Mouse (Mus musculus): ENCODE measurements around the gene Cacna2d4. TPM values are rescaled to one million over a fixed set of nuclear protein-coding genes. Genes with fewer than 3 reads are reported as not detected.
"Not testable (repeated sequence)": the region's sequence is repeated elsewhere in the genome, so short reads cannot be mapped to it uniquely, and the experiment has no call there.

Cacna2d4 gene
- polyA plus RNA-seq, 1 experiment from 2014 or later, result 0.19 TPM

DNA sequence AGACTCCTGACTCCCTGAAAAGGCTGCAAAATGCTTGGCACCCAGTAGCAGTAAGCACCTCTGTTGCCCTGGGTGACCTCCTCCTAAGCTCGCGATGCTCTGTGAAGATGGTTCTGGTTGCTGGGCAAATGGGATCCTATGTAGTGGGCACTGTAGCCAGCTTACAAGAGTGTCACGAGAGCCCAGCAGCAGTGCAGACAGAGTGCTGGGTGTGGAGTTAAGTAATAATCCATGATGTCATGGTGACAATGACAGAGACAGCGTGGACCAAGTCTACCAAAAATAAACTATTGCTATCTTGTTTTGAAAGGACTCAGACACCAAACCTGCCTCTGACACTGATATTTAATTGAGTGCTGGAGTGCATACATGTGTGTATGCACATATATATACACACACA is 34.8 kb upstream of the Cacna2d4 start:
- Histone ChIP-seq H3K27me3 (no peaks in the 10 kb centered on the region), H3K9me3 (no peaks in the 10 kb centered on the region), H3K27ac (no peak overlapping the region), H3K36me3 (no peaks in the 10 kb centered on the region), H3K4me1 (peaks cover 23% of the 10 kb centered on the region), H3K9ac (no peak overlapping the region), H3K4me3 (no peak overlapping the region), H3K4me2 (no peak overlapping the region)
- 82% methylated on average over 4 of the region's 4 CpGs for WGBS
- ATAC-seq (ENCODE audit: borderline replicate concordance, extremely low read depth, low FRiP score, low TSS enrichment), result no peak

DNA sequence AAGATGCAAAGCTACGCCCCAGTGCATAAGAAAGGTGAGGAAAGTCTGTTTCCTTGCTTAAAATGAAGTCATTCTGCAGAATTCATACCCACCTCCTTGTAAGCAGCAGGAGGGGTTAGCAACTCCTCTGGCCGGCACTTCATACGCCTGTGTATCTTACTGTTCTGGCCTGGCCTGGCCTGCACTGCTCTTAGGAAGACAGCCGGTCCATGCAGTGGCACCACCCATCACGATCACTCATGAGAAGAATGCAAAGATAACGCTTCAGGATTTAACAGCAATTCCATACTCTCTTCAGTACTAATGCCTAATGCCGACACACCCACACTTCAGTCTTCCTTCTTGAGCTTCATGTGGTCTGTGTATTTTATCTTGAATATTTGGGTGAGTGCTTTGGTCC is 32.0 kb upstream of the Cacna2d4 start:
- no peak overlapping the region for H3K4me3 ChIP-seq
- H3K27me3 ChIP-seq, result no peaks in the 10 kb centered on the region
- H3K27ac ChIP-seq, result no peak overlapping the region
- no peaks in the 10 kb centered on the region for H3K36me3 ChIP-seq
- 62% methylated on average over 7 of the region's 7 CpGs for WGBS
- H3K4me1 ChIP-seq, result peaks cover 15% of the 10 kb centered on the region
- no peak for ATAC-seq (ENCODE audit: borderline replicate concordance, extremely low read depth, low FRiP score, low TSS enrichment)
- H3K4me2 ChIP-seq, result no peak overlapping the region
- H3K9me3 ChIP-seq, result no peaks in the 10 kb centered on the region
- no peak overlapping the region for H3K9ac ChIP-seq

DNA sequence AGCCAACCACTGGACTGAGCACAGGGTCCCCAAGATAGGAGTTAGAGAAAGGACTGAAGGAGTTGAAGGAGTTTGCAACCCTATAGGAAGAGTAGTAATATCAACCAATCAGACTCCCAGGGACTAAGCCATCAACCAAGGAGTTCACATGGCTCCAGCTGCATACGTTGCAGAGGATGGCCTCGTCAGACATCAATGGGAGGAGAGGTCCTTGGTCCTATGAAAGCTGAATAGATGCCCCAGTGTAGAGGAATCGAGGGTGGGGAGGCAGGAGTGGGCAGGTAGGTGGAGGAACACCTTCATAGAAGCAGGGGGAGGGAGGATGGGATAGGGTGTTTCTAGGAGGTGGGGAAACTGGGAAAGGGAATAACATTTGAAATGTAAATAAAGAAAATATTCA is 31.4 kb upstream of the Cacna2d4 start:
- Histone ChIP-seq H3K9ac (no peak overlapping the region), H3K27me3 (no peaks in the 10 kb centered on the region), H3K27ac (no peak overlapping the region), H3K4me3 (no peak overlapping the region), H3K36me3 (no peaks in the 10 kb centered on the region), H3K4me2 (no peak overlapping the region), H3K9me3 (no peaks in the 10 kb centered on the region), H3K4me1 (peaks cover 9% of the 10 kb centered on the region)
- WGBS, result 61% methylated on average over 3 of the region's 3 CpGs
- no peak for ATAC-seq (ENCODE audit: borderline replicate concordance, extremely low read depth, low FRiP score, low TSS enrichment)

GRCm38 (mm10) chr6:119206006-119206405 is 30.3 kb upstream of the Cacna2d4 start:
- not testable (repeated sequence) for H3K27ac ChIP-seq; H3K27me3 ChIP-seq; H3K4me3 ChIP-seq; ATAC-seq (ENCODE audit: borderline replicate concordance, extremely low read depth, low FRiP score, low TSS enrichment); H3K9ac ChIP-seq; H3K9me3 ChIP-seq; H3K4me2 ChIP-seq; H3K36me3 ChIP-seq; H3K4me1 ChIP-seq
- WGBS, result 77% methylated on average over 7 of the region's 7 CpGs

DNA sequence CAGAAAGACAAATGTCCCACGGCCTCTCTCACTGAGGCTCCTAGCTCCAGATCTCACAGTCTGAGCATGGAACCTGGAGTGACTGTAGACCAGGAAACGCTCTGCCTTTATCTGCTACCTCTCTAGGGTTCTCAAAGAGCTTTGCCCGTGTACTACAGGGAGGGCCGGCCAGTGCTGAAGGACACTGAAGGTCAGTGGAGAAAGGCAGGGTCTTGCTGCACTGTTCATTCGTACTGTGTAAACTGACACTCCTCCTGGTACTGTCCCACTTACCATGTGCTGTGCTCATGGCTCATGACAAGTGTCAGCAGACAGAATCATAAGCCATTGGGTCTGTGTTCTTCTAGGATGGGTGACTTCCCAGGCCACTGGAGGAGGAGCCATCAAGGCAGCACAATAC is 23.0 kb upstream of the Cacna2d4 start:
- Histone ChIP-seq H3K4me1 (no peaks in the 10 kb centered on the region), H3K9ac (no peak overlapping the region), H3K4me3 (no peak overlapping the region), H3K27me3 (no peaks in the 10 kb centered on the region), H3K4me2 (no peak overlapping the region), H3K9me3 (no peaks in the 10 kb centered on the region), H3K27ac (no peak overlapping the region), H3K36me3 (peaks cover 21% of the 10 kb centered on the region)
- 79% methylated on average over 5 of the region's 5 CpGs for WGBS
- no peak for ATAC-seq (ENCODE audit: borderline replicate concordance, extremely low read depth, low FRiP score, low TSS enrichment)

- H3K4me2 ChIP-seq, result no peak overlapping the region
- H3K27me3 ChIP-seq, result no peaks in the 10 kb centered on the region
- H3K4me3 ChIP-seq, result no peak overlapping the region
- H3K9ac ChIP-seq, result no peak overlapping the region
- no peak overlapping the region for H3K27ac ChIP-seq
- no peak for ATAC-seq (ENCODE audit: borderline replicate concordance, extremely low read depth, low FRiP score, low TSS enrichment)
- no peaks in the 10 kb centered on the region for H3K4me1 ChIP-seq
- no peaks in the 10 kb centered on the region for H3K9me3 ChIP-seq
- WGBS, result 67% methylated on average over 6 of the region's 6 CpGs
- peaks cover 21% of the 10 kb centered on the region for H3K36me3 ChIP-seq
Observed at GRCm38 (mm10) chr6:119214190-119214589, 22.1 kb upstream of the Cacna2d4 start.

DNA sequence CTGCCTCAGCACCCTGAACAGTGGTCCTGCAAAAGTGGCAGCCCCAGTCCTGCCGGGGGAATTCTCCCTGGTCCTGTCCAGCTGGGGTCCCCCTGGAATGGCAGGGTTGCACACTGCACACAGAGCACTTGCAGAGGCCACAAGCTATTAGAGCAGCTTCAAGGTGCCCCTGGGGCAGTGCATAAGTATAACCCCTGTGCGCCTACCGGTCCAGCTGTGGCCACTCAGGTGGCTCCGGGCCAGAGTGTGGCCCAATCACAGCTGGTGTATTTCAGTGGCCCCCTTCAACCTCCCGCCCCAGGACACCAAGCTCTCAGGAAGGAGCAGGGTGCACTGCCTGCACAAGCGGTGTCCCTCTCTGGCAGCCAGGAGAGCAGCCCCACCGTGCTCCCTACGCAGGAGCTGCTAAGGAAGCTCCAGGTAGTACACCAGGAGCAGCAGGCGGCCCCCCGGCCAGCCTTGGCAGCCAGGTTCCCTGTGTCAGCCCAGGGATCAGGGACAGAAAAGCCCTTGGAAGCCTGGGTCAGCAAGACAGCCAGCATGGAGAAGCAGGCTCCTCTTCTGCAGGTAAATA is 21.2 kb upstream of the Cacna2d4 start:
- H3K4me1 ChIP-seq, result no peaks in the 10 kb centered on the region
- no peak overlapping the region for H3K4me2 ChIP-seq
- H3K27ac ChIP-seq, result no peak overlapping the region
- WGBS, result 77% methylated on average over 10 of the region's 10 CpGs
- no peaks in the 10 kb centered on the region for H3K9me3 ChIP-seq
- H3K36me3 ChIP-seq, result peaks cover 21% of the 10 kb centered on the region
- ATAC-seq (ENCODE audit: borderline replicate concordance, extremely low read depth, low FRiP score, low TSS enrichment), result no peak; the same call in 1 of the 2 replicates
- H3K4me3 ChIP-seq, result no peak overlapping the region
- H3K27me3 ChIP-seq, result no peaks in the 10 kb centered on the region
- no peak overlapping the region for H3K9ac ChIP-seq

DNA sequence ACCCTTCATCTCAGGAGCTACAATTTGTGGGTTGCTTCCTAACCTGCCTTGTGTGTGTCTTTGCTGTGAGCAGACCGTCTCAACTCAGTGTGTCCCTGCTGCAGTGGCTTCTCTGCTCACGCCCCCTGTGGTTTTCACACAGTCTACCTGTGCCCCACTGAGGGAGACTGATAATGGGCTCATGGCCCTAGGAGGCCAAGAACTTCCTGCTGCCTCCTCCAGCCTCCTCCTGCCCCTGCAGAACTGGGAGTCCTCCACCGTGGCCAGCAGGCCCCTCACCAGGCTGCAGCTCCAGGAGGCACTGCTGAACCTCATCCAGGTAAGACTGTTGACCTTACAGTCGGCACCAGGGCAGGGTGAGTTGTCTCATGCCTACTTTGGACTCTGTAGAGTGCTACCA is 18.7 kb upstream of the Cacna2d4 start:
- Histone ChIP-seq H3K4me2 (no peak overlapping the region), H3K27me3 (no peaks in the 10 kb centered on the region), H3K4me3 (no peak overlapping the region), H3K9me3 (no peaks in the 10 kb centered on the region), H3K9ac (no peak overlapping the region), H3K27ac (no peak overlapping the region), H3K4me1 (0 out of 2 replicates have a peak, but pooled peaks cover 3% of the 10 kb centered on the region), H3K36me3 (peaks cover 19% of the 10 kb centered on the region)
- ATAC-seq (ENCODE audit: borderline replicate concordance, extremely low read depth, low FRiP score, low TSS enrichment), result no peak
- WGBS, result 58% methylated on average over 4 of the region's 4 CpGs

DNA sequence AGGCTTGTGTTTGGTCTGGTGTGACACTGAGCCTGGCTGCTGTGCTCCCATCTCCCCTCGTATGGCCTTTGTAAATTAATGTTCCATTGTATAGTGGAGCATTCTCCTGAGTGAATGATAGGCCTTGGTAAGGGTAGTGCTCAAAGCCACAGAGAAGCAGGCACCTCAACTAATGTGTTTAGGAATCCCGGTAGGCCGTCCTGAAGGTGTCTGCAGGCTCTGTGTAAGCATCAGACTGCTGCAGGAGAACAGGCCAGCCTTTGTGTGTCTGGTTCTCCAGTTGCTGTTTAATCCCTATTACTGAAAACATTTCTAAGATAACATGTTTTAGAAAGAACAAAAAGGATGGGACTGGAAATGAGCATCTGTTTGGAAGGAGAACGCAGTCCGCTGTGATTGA is 17.7 kb upstream of the Cacna2d4 start:
- ATAC-seq (ENCODE audit: borderline replicate concordance, extremely low read depth, low FRiP score, low TSS enrichment), result no peak
- WGBS, result 83% methylated on average over 5 of the region's 5 CpGs
- Histone ChIP-seq H3K9ac (no peak overlapping the region), H3K4me2 (no peak overlapping the region), H3K4me3 (no peak overlapping the region), H3K36me3 (peaks cover 13% of the 10 kb centered on the region), H3K27me3 (no peaks in the 10 kb centered on the region), H3K9me3 (no peaks in the 10 kb centered on the region), H3K4me1 (0 out of 2 replicates have a peak, but pooled peaks cover 3% of the 10 kb centered on the region), H3K27ac (no peak overlapping the region)

- Histone ChIP-seq H3K36me3 (peaks cover 13% of the 10 kb centered on the region), H3K27me3 (no peaks in the 10 kb centered on the region), H3K4me3 (no peak overlapping the region), H3K4me2 (no peak overlapping the region), H3K4me1 (0 out of 2 replicates have a peak, but pooled peaks cover 3% of the 10 kb centered on the region), H3K9me3 (no peaks in the 10 kb centered on the region), H3K27ac (no peak overlapping the region), H3K9ac (no peak overlapping the region)
- WGBS, result 79% methylated on average over 15 of the region's 15 CpGs
- ATAC-seq (ENCODE audit: borderline replicate concordance, extremely low read depth, low FRiP score, low TSS enrichment), result no peak
Observed at GRCm38 (mm10) chr6:119219237-119219870, 17.0 kb upstream of the Cacna2d4 start.

DNA sequence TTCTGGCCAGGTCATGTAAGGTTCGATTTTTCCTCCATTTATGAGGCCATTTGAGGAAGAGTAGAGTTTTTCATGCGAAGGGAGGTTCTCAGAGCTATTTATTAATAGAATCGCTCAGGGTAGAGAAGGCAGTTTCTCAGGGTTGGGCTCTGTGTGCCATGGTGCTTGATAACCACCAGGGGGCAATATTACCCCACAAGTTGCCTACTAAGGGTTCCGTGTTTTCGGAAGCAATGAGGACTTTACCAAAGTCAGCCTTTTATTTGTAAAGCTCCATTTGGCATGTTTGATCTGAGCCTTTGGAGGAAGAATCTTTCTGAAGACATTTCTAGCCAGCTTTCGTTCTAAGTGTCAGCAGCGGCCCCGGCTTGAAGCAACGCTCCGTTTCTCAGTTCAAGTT is 16.0 kb upstream of the Cacna2d4 start:
- Histone ChIP-seq H3K36me3 (peaks cover 7% of the 10 kb centered on the region; the same call in 1 of the 2 replicates), H3K4me3 (no peak overlapping the region), H3K27ac (no peak overlapping the region), H3K9ac (no peak overlapping the region), H3K27me3 (no peaks in the 10 kb centered on the region), H3K9me3 (no peaks in the 10 kb centered on the region), H3K4me2 (no peak overlapping the region), H3K4me1 (0 out of 2 replicates have a peak, but pooled peaks cover 3% of the 10 kb centered on the region)
- no peak for ATAC-seq (ENCODE audit: borderline replicate concordance, extremely low read depth, low FRiP score, low TSS enrichment)
- WGBS, result 39% methylated on average over 10 of the region's 10 CpGs

- Histone ChIP-seq H3K4me1 (0 out of 2 replicates have a peak, but pooled peaks cover 3% of the 10 kb centered on the region), H3K27ac (no peak overlapping the region), H3K9ac (no peak overlapping the region), H3K4me3 (no peak overlapping the region), H3K4me2 (no peak overlapping the region), H3K27me3 (no peaks in the 10 kb centered on the region), H3K9me3 (no peaks in the 10 kb centered on the region), H3K36me3 (no peaks in the 10 kb centered on the region)
- ATAC-seq (ENCODE audit: borderline replicate concordance, extremely low read depth, low FRiP score, low TSS enrichment), result no peak
- WGBS, result 69% methylated on average over 13 of the region's 13 CpGs
Observed at GRCm38 (mm10) chr6:119224451-119225195, 11.7 kb upstream of the Cacna2d4 start.
